In the genomic region with DNA sequence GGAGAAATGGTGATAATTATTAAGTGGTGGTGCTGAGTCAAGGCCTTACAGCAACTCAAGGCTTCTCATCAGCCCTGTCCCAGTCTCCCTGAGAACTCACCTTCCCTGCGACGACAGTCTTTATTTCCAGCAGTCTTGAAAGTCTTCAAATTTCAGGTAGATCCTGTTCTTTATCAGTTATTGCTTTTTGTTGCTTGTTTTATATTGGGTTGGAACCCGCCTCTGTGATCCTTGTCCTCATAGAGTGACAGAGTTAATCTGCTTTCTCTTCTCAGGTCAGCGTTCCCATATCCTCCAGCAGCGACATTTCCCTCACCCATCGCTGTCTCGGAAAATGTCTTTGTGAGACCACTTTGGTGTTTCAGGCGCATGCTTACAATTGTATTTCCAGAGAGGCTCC, we compare ENCODE assay signal across 25 mouse cellular contexts. TPM values are rescaled to one million over a fixed set of nuclear protein-coding genes. Genes with fewer than 3 reads are reported as not detected.
"Had no signal": no experiment of that assay in that cellular context is flagged by ENCODE, and none has a peak within 500 bp of the region (broad histone marks: within the 10 kb centered on the region; RNA-seq: fewer than 3 reads in every experiment).

No protein-coding gene starts in this region.

- H3K9ac ChIP-seq: forebrain, postnatal 0 days; heart, embryonic 12.5 days; hindbrain, embryonic 13.5 days; hindbrain, embryonic 15.5 days; limb, embryonic 13.5 days; limb, embryonic 15.5 days; liver, embryonic 12.5 days; liver, embryonic 14.5 days had no signal

- H3K4me3 ChIP-seq: heart, embryonic 12.5 days; hindbrain, embryonic 13.5 days; hindbrain, embryonic 15.5 days; layer of hippocampus, adult 2 months; limb, embryonic 13.5 days; limb, embryonic 15.5 days; liver, embryonic 12.5 days had no signal

- H3K27me3 ChIP-seq: heart, embryonic 12.5 days; hindbrain, embryonic 13.5 days; hindbrain, embryonic 15.5 days; limb, embryonic 13.5 days; limb, embryonic 15.5 days; liver, embryonic 12.5 days had no signal

- H3K27ac ChIP-seq: hindbrain, embryonic 13.5 days; hindbrain, embryonic 15.5 days; hindbrain, postnatal 0 days; layer of hippocampus, adult 2 months; limb, embryonic 13.5 days; limb, embryonic 15.5 days; liver, embryonic 12.5 days; liver, embryonic 14.5 days had no signal

- DNase-seq: forebrain, postnatal 0 days; gastrocnemius, postnatal 14 days; gastrocnemius, postnatal 36 days; heart, adult 18-20 months; heart, postnatal 10 days; kidney, adult 18-20 months; kidney, adult 8-10 months; kidney, postnatal 10 days; kidney, postnatal 25 days; kidney, postnatal 4 days; layer of hippocampus, postnatal 36 days; left cerebral cortex, postnatal 4 days had no signal

- ATAC-seq: forebrain, postnatal 0 days; hindbrain, postnatal 0 days; liver, embryonic 12.5 days had no signal

- H3K4me1 ChIP-seq: heart, embryonic 12.5 days; hindbrain, embryonic 13.5 days; hindbrain, embryonic 15.5 days; limb, embryonic 13.5 days; limb, embryonic 15.5 days had no signal

- H3K36me3 ChIP-seq: heart, embryonic 12.5 days; hindbrain, embryonic 15.5 days; limb, embryonic 15.5 days had no signal

- H3K9me3 ChIP-seq: heart, embryonic 12.5 days; hindbrain, embryonic 13.5 days; hindbrain, embryonic 15.5 days; limb, embryonic 13.5 days; limb, embryonic 15.5 days; liver, embryonic 12.5 days had no signal

- H3K4me2 ChIP-seq: heart, embryonic 12.5 days; hindbrain, embryonic 13.5 days; hindbrain, embryonic 15.5 days; limb, embryonic 13.5 days; limb, embryonic 15.5 days; liver, embryonic 12.5 days had no signal

RNA-seq across cellular contexts. Expression of a gene that starts 45.9 kb away (rescaled TPM):
- total RNA-seq: forebrain, postnatal 0 days; gastrocnemius, adult 18-20 months; gastrocnemius, postnatal 14 days; gastrocnemius, postnatal 36 days; heart, adult 18-20 months; heart, postnatal 10 days; heart, postnatal 25 days; hematopoietic stem cell, adult 5-6 weeks had no signal
- polyA plus RNA-seq: heart, embryonic 12.5 days; heart, embryonic 16.5 days had no signal
